In genomic region chr16:20611357-20612227, GRCm38 (mm10) we compare ENCODE assay signal across 7 mouse cellular contexts. TPM values are rescaled to one million over a fixed set of nuclear protein-coding genes. Genes with fewer than 3 reads are reported as not detected.
DNase-seq lines count a peak whose midpoint lies in the region; ATAC-seq lines count a peak whose summit lies in the region.

TSS of gene Eef1akmt4 (plus strand) at chr16:20611593.
TSS of gene Gm49333 (plus strand) at chr16:20611610.
TSS of gene Alg3 (minus strand) at chr16:20611735.

- intact Hi-C loops in left cerebral cortex, postnatal 4 days (cut with DNase I), result no loop called here

- peak within 1 kb of the TSS; percentile 91 for H3K4me2 ChIP-seq in midbrain, embryonic 11.5 days

- 2% methylated on average over 41 of the region's 41 CpGs for WGBS in midbrain, embryonic 11.5 days

- peak within 1 kb of the TSS; percentile 95 for H3K9ac ChIP-seq in midbrain, embryonic 11.5 days (ENCODE audit: low read length)

- peak within 1 kb of the TSS; percentile 81 for H3K4me3 ChIP-seq in midbrain, embryonic 11.5 days (ENCODE audit: low read depth, low read length)

- H3K4me1 ChIP-seq in midbrain, embryonic 11.5 days (ENCODE audit: control insufficient read depth, insufficient read depth, low read length), result peaks cover 7% of the 10 kb centered on the region; the same call in 1 of the 2 replicates

- DNase-seq in adrenal gland, adult 2 months, result peak; percentile 94
- DNase-seq in embryo, embryonic 10.5 days (ENCODE audit: low spot score), result peak; percentile 97
- peak; percentile 88 for DNase-seq in gastrocnemius, postnatal 25 days
- DNase-seq in left cerebral cortex, postnatal 4 days, result peak; percentile 88
- peak; percentile 99 for DNase-seq in midbrain, embryonic 11.5 days (ENCODE audit: low spot score, missing footprints)
- peak; percentile 67 for DNase-seq in right cerebral cortex, postnatal 4 days

- no peaks in the 10 kb centered on the region for H3K9me3 ChIP-seq in midbrain, embryonic 11.5 days (ENCODE audit: control insufficient read depth, low read length)

- no peaks in the 10 kb centered on the region for H3K27me3 ChIP-seq in midbrain, embryonic 11.5 days (ENCODE audit: control insufficient read depth, insufficient read depth, low read length)

- H3K36me3 ChIP-seq in midbrain, embryonic 11.5 days (ENCODE audit: control insufficient read depth, insufficient read depth, low read length), result peaks cover 2% of the 10 kb centered on the region; the same call in 1 of the 2 replicates

- peak within 1 kb of the TSS; percentile 78 for H3K27ac ChIP-seq in midbrain, embryonic 11.5 days (ENCODE audit: low read depth, low read length)

- peak; percentile 96 for ATAC-seq in inflammation-experienced regulatory T-cells, adult 6 months
- ATAC-seq in midbrain, embryonic 11.5 days (ENCODE audit: low FRiP score), result peak; percentile 97

RNA-seq across cellular contexts. Expression of gene Eef1akmt4, which starts in this region (rescaled TPM):
- total RNA-seq in adrenal gland, adult 2 months (2021), result 1 to 10 TPM; 9.2 to 9.5 TPM
- polyA plus RNA-seq in adrenal gland, adult 2 months (2012; rRNA removed), result 9.2 and 10.4 TPM in 2 replicates
- total RNA-seq in gastrocnemius, postnatal 25 days (2021), result 1 to 10 TPM; 5.1 to 5.7 TPM
- polyA plus RNA-seq in inflammation-experienced regulatory T-cells, adult 6 months (2017; shearing (Covaris generic)), result 10 to 100 TPM; 12.0 to 19.3 (median 18.7) TPM
- 1 to 10 TPM; 3.4 to 3.9 TPM for total RNA-seq in left cerebral cortex, postnatal 4 days (2021)
- 25.6 and 26.6 TPM in 2 replicates for polyA plus RNA-seq in midbrain, embryonic 11.5 days (2014; fragmentation: Nextera tagmentation; extraction: Ambion mirVana)

RNA-seq across cellular contexts. Expression of gene Gm49333, which starts in this region (rescaled TPM):
- not detected for total RNA-seq in adrenal gland, adult 2 months (2021)
- not detected in 2 replicates for polyA plus RNA-seq in adrenal gland, adult 2 months (2012; rRNA removed)
- total RNA-seq in gastrocnemius, postnatal 25 days (2021), result not detected
- polyA plus RNA-seq in inflammation-experienced regulatory T-cells, adult 6 months (2017; shearing (Covaris generic)), result not detected
- not detected for total RNA-seq in left cerebral cortex, postnatal 4 days (2021)
- 0.50 TPM in 1 of 2 replicates, not detected in the other for polyA plus RNA-seq in midbrain, embryonic 11.5 days (2014; fragmentation: Nextera tagmentation; extraction: Ambion mirVana)

RNA-seq across cellular contexts. Expression of gene Alg3, which starts in this region (rescaled TPM):
- 10 to 100 TPM; 28.9 to 37.1 TPM for total RNA-seq in adrenal gland, adult 2 months (2021)
- 32.3 and 47.0 TPM in 2 replicates for polyA plus RNA-seq in adrenal gland, adult 2 months (2012; rRNA removed)
- total RNA-seq in gastrocnemius, postnatal 25 days (2021), result 10 to 100 TPM; 10.9 to 16.8 TPM
- 10 to 100 TPM; 22.7 to 33.7 (median 28.4) TPM for polyA plus RNA-seq in inflammation-experienced regulatory T-cells, adult 6 months (2017; shearing (Covaris generic))
- total RNA-seq in left cerebral cortex, postnatal 4 days (2021), result 10 to 100 TPM; 10.9 to 13.9 TPM
- polyA plus RNA-seq in midbrain, embryonic 11.5 days (2014; fragmentation: Nextera tagmentation; extraction: Ambion mirVana), result 54.6 and 55.1 TPM in 2 replicates

Comparison
In these comparisons a context has a peak if more than half of its experiments do, and no peak if none do; other contexts are left out.
1. Peak in every context shown above with its lines: DNase-seq, ATAC-seq, H3K4me3 ChIP-seq and H3K27ac ChIP-seq.